Mouse (Mus musculus) erythroblast, embryonic 14.5 days (primary cell): Measurements from ENCODE around the gene Thg1l.

Experiments
- GATA1 ChIP-seq: IDR thresholded peaks from 2 replicates; pipeline ENCODE4 v1.6.1; 2012; ENCODE audit warnings: low read length, inconsistent platforms, mixed read lengths
- TAL1 ChIP-seq: IDR thresholded peaks from 3 replicates; pipeline ENCODE4 v1.6.1; 2012; ENCODE audit warnings: low read length, inconsistent platforms, mixed read lengths

- TF ChIP-seq TAL1 (no peak), GATA1 (no peak)
Observed at GRCm38 (mm10) chr11:45910701-45911100, 44.6 kb downstream of the Thg1l start.
